ENCODE assay signal across 24 mouse cellular contexts in the genomic region with DNA sequence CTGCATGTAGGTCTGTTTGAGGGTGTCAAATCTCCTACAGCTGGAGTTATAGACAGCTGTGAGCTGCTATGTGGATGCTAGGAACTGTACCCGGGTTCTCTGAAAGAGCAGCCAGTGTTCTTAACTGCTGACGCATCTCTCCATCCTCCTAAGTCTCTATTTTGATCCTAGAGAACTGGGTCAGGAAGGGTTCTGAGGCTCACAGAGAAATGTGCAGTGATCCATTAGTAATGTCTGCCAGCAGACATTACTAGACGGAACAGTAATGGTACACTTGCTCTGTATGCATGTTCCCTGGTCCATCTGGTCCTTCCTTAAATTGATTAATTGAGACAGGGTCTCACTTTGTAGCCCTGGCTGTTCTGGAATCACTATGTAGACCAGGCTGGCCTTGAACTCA. TPM values are rescaled to one million over a fixed set of nuclear protein-coding genes. Genes with fewer than 3 reads are reported as not detected.
DNase-seq lines count a peak whose midpoint lies in the region; ATAC-seq and TF ChIP-seq lines count a peak whose summit lies in the region.
"Had no signal": no experiment of that assay in that cellular context is flagged by ENCODE, and none has a peak within 500 bp of the region (broad histone marks: within the 10 kb centered on the region; RNA-seq: fewer than 3 reads in every experiment).

No protein-coding gene starts in this region.

- WGBS in midbrain, embryonic 10.5 days = 84% methylated on average over 3 of the region's 3 CpGs

- dilution Hi-C loops in CH12.LX (cut with MboI; ENCODE audit: extremely low pct_ligation_motif_present, extremely low pct_unique_long_range_greater_than_20kb, low sequenced_read_pairs) = no loop called here

- peaks cover 5 to 21% of the 10 kb centered on the region in 2 experiments; a peak in 3 of 4 replicates for H3K4me1 ChIP-seq in CH12.LX (ENCODE audit: control insufficient read depth in 1 of 2, insufficient read depth in 2 of 2)
- peaks cover 50% of the 10 kb centered on the region for H3K4me1 ChIP-seq in midbrain, embryonic 10.5 days

- DNase-seq in CH12.LX (ENCODE audit: extremely low read depth) = no peak
- DNase-seq in brain, adult 2 months (ENCODE audit: low read depth, low spot score) = peak; percentile 69
- DNase-seq in retina, embryonic 14.5 days (ENCODE audit: low spot score) = peak; percentile 56
- DNase-seq in retina, postnatal 1 day = peak; percentile 62
- DNase-seq in urinary bladder, postnatal 10 days (ENCODE audit: low spot score) = no peak
- DNase-seq in right cerebral cortex, postnatal 25 days = no peak
- no peak for DNase-seq in midbrain, embryonic 10.5 days (ENCODE audit: low spot score)
- DNase-seq: adrenal gland, adult 2 months; adrenal gland, adult 8-10 months; adrenal gland, postnatal 10 days; adrenal gland, postnatal 14 days; adrenal gland, postnatal 25 days; adrenal gland, postnatal 36 days; B cell, adult 2 months; cerebellum, adult 11 months; cerebellum, adult 11-12 months; cerebellum, adult 18-20 months; cerebellum, adult 2 months had no signal

- no peak overlapping the region for H3K27ac ChIP-seq in CH12.LX (ENCODE audit: insufficient read depth, low read depth)
- no peak overlapping the region for H3K27ac ChIP-seq in midbrain, embryonic 10.5 days (replicated peaks)

- in situ Hi-C loops in CH12.LX (cut with MboI; ENCODE audit: low pct_ligation_motif_present, low pct_unique_long_range_greater_than_20kb, low sequenced_read_pairs) = no loop called here

- H3K9ac ChIP-seq in CH12.LX (ENCODE audit: insufficient read depth, low read depth) = no peak overlapping the region

- no peaks in the 10 kb centered on the region for H3K79me2 ChIP-seq in CH12.LX (replicated peaks; ENCODE audit: control insufficient read depth, extremely low read depth, insufficient read depth, poor library complexity, severe bottlenecking)

- H3K36me3 ChIP-seq in CH12.LX (replicated peaks in 1 of 2; ENCODE audit: control insufficient read depth in 1 of 2, insufficient read depth in 1 of 2, low read length in 1 of 2) = no peaks in the 10 kb centered on the region
- no peaks in the 10 kb centered on the region for H3K36me3 ChIP-seq in midbrain, embryonic 10.5 days
- H3K36me3 ChIP-seq: G1E had no signal

- no peak for TF ChIP-seq EP300 in CH12.LX (IDR thresholded peaks at IDR 0.05; ENCODE audit: low read length)

- H3K4me3 ChIP-seq in CH12.LX (replicated peaks in 1 of 3; ENCODE audit: low read depth in 2 of 3, low read length in 2 of 3, poor library complexity in 1 of 3) = no peak overlapping the region
- H3K4me3 ChIP-seq in midbrain, embryonic 10.5 days = no peak overlapping the region

- no peak for TF ChIP-seq CTCF in CH12.LX (conservative IDR thresholded peaks at IDR 0.05 in 1 of 2, IDR thresholded peaks at IDR 0.05 in 1 of 2; ENCODE audit: low read depth in 2 of 2, low read length in 2 of 2)

- TF ChIP-seq POLR2A in CH12.LX (IDR thresholded peaks at IDR 0.05; ENCODE audit: low read depth, low read length) = no peak

- no peak for TF ChIP-seq RAD21 in CH12.LX (IDR thresholded peaks at IDR 0.05; ENCODE audit: low read depth, low read length)

- ATAC-seq in megakaryocyte-erythroid progenitor cell, adult 5-6 weeks (replicated peaks; ENCODE audit: low FRiP score, low TSS enrichment, poor library complexity, severe bottlenecking) = no peak
- ATAC-seq: activated CD4-positive, CD25-positive, alpha-beta regulatory T cell, adult 4 months; CD4-positive, CD25-positive, alpha-beta regulatory T cell, adult 4 months; Patski had no signal

- H3K4me2 ChIP-seq in CH12.LX (ENCODE audit: insufficient read depth, low read depth, poor library complexity, severe bottlenecking) = no peak overlapping the region

- peaks cover 2% of the 10 kb centered on the region for H3K9me3 ChIP-seq in CH12.LX (replicated peaks; ENCODE audit: low read length)
- H3K9me3 ChIP-seq in midbrain, embryonic 10.5 days (replicated peaks) = no peaks in the 10 kb centered on the region
- H3K9me3 ChIP-seq: G1E had no signal

- H3K27me3 ChIP-seq in CH12.LX (replicated peaks) = peaks cover 72% of the 10 kb centered on the region
- H3K27me3 ChIP-seq in midbrain, embryonic 10.5 days (ENCODE audit: low read depth, poor library complexity, severe bottlenecking) = peaks cover 81% of the 10 kb centered on the region
- H3K27me3 ChIP-seq: Patski had no signal

TF ChIP-seq in CH12.LX, 34 proteins besides CTCF, POLR2A, EP300 and RAD21:
- 0 out of 2 replicates have a peak, but pooled peaks have one; percentile 21 for TF ChIP-seq HCFC1 (IDR thresholded peaks at IDR 0.05; ENCODE audit: low read depth, low read length)
- no peak for TF ChIP-seq SMC3 (IDR thresholded peaks at IDR 0.05; ENCODE audit: low read depth, low read length)

RNA-seq across cellular contexts. Expression of a gene that starts 4.0 kb away (rescaled TPM):
- total RNA-seq in CH12.LX (2012; rRNA removed) = not detected in 2 replicates
- total RNA-seq in CH12.LX (2014; rRNA removed) = not detected in 2 replicates
- polyA plus RNA-seq in CH12.LX (2012; ENCODE audit: insufficient read length, low read depth) = not detected in 2 replicates
- polyA plus RNA-seq in midbrain, embryonic 10.5 days (2016; fragmentation: Nextera tagmentation; extraction: Ambion mirVana) = 3.5 and 4.0 TPM in 2 replicates
- total RNA-seq in megakaryocyte-erythroid progenitor cell, adult 5-6 weeks (2014; fragmentation: Nextera tagmentation) = 0.54 and 1.2 TPM in 2 replicates
- not detected in 2 replicates for total RNA-seq in megakaryocyte-erythroid progenitor cell, adult 5-6 weeks (2017)
- polyA plus RNA-seq: G1E had no signal

RNA-seq across cellular contexts. Expression of a gene that starts 8.2 kb away (rescaled TPM):
- total RNA-seq in CH12.LX (2012; rRNA removed) (66.1 and 71.4 TPM in 2 replicates), CH12.LX (2014; rRNA removed) (50.4 and 51.4 TPM in 2 replicates)
- 43.3 and 47.9 TPM in 2 replicates for polyA plus RNA-seq in CH12.LX (2012; ENCODE audit: insufficient read length, low read depth)
- 126 and 127 TPM in 2 replicates for polyA plus RNA-seq in midbrain, embryonic 10.5 days (2016; fragmentation: Nextera tagmentation; extraction: Ambion mirVana)
- 23.7 and 36.8 TPM in 2 replicates for total RNA-seq in megakaryocyte-erythroid progenitor cell, adult 5-6 weeks (2014; fragmentation: Nextera tagmentation)
- 9.8 and 14.7 TPM in 2 replicates for total RNA-seq in megakaryocyte-erythroid progenitor cell, adult 5-6 weeks (2017)

RNA-seq across cellular contexts. Expression of a gene that starts 30.7 kb away (rescaled TPM):
- total RNA-seq in CH12.LX (2012; rRNA removed) (23.7 and 31.4 TPM in 2 replicates), CH12.LX (2014; rRNA removed) (21.9 and 22.6 TPM in 2 replicates)
- 30.0 and 31.1 TPM in 2 replicates for polyA plus RNA-seq in CH12.LX (2012; ENCODE audit: insufficient read length, low read depth)
- 43.9 and 45.8 TPM in 2 replicates for polyA plus RNA-seq in midbrain, embryonic 10.5 days (2016; fragmentation: Nextera tagmentation; extraction: Ambion mirVana)
- total RNA-seq in megakaryocyte-erythroid progenitor cell, adult 5-6 weeks (2014; fragmentation: Nextera tagmentation) = 30.1 and 31.3 TPM in 2 replicates
- 16.2 and 37.6 TPM in 2 replicates for total RNA-seq in megakaryocyte-erythroid progenitor cell, adult 5-6 weeks (2017)

RNA-seq across cellular contexts. Expression of a gene that starts 35.3 kb away (rescaled TPM):
- not detected in 2 replicates for total RNA-seq in CH12.LX (2012; rRNA removed)
- total RNA-seq in CH12.LX (2014; rRNA removed) = not detected in 2 replicates
- polyA plus RNA-seq in CH12.LX (2012; ENCODE audit: insufficient read length, low read depth) = not detected in 2 replicates
- polyA plus RNA-seq in midbrain, embryonic 10.5 days (2016; fragmentation: Nextera tagmentation; extraction: Ambion mirVana) = 22.3 and 29.5 TPM in 2 replicates
- not detected in 2 replicates for total RNA-seq in megakaryocyte-erythroid progenitor cell, adult 5-6 weeks (2014; fragmentation: Nextera tagmentation)
- not detected in 2 replicates for total RNA-seq in megakaryocyte-erythroid progenitor cell, adult 5-6 weeks (2017)
- total RNA-seq: G1E, MEL had no signal
- polyA plus RNA-seq: activated CD4-positive, CD25-positive, alpha-beta regulatory T cell, adult 4 months; CD4-positive, CD25-positive, alpha-beta regulatory T cell, adult 4 months; G1E had no signal

Comparison
In these comparisons a context has a peak if more than half of its experiments do, and no peak if none do; other contexts are left out.
1. DNase-seq: peak in brain, adult 2 months (single experiment), retina, embryonic 14.5 days (single experiment) and retina, postnatal 1 day (single experiment); none in CH12.LX (single experiment), urinary bladder, postnatal 10 days (single experiment), right cerebral cortex, postnatal 25 days (single experiment) and midbrain, embryonic 10.5 days (single experiment).